Mouse (Mus musculus) midbrain, embryonic 15.5 days (tissue): Measurements from ENCODE around the gene Pdzd2. TPM values are rescaled to one million over a fixed set of nuclear protein-coding genes. Genes with fewer than 3 reads are reported as not detected.
A peak's percentile ranks its signal among the peaks of the same experiment; 100 is the strongest.
"Not testable (repeated sequence)": the region's sequence is repeated elsewhere in the genome, so short reads cannot be mapped to it uniquely, and the experiment has no call there.

ENCODE experiments used
- ATAC-seq: fragments of 200-750 bp; cut with Nextera tagmentation; replicated peaks from 2 replicates; pipeline ENCODE4 v1.8.0; 2017; ENCODE audit warnings: moderate TSS enrichment
- H3K27ac ChIP-seq: fragments of 300-500 bp; sonication (generic); 2 replicates; pipeline ENCODE4 v1.5.1; 2015; ENCODE audit warnings: mild to moderate bottlenecking, inconsistent platforms
- H3K27me3 ChIP-seq: fragments of 300-500 bp; sonication (generic); replicated peaks from 2 replicates; pipeline ENCODE4 v1.6.1; 2015; ENCODE audit warnings: inconsistent platforms
- H3K36me3 ChIP-seq: fragments of 300-500 bp; sonication (generic); replicated peaks from 2 replicates; pipeline ENCODE4 v1.6.1; 2015; ENCODE audit warnings: inconsistent platforms
- H3K4me1 ChIP-seq: fragments of 300-500 bp; sonication (generic); 2 replicates; pipeline ENCODE4 v1.6.1; 2015; ENCODE audit warnings: inconsistent platforms
- H3K4me2 ChIP-seq: fragments of 300-500 bp; sonication (generic); 2 replicates; pipeline ENCODE4 v1.6.1; 2015; ENCODE audit warnings: inconsistent platforms, mild to moderate bottlenecking, moderate library complexity
- H3K4me3 ChIP-seq: fragments of 300-500 bp; sonication (generic); 2 replicates; pipeline ENCODE4 v1.5.1; 2015; ENCODE audit warnings: mild to moderate bottlenecking, inconsistent platforms
- H3K9ac ChIP-seq: fragments of 300-500 bp; sonication (generic); 2 replicates; pipeline ENCODE4 v1.6.1; 2015; ENCODE audit warnings: mild to moderate bottlenecking, inconsistent platforms
- H3K9me3 ChIP-seq: fragments of 300-500 bp; sonication (generic); 2 replicates; pipeline ENCODE4 v1.6.1; 2016; ENCODE audit warnings: inconsistent platforms
- WGBS: fragments of 180-500 bp; shearing (Covaris S2); methylation state at CpG from one replicate; pipeline ENCODE4 v1.1.7; 2015; ENCODE audit warnings: mixed read lengths; 5-methylcytosine and 5-hydroxymethylcytosine counted together
- polyA plus RNA-seq: library from polyadenylated mRNA; unstranded; fragments of >200 nt; fragmentation: Nextera tagmentation; extraction: Ambion mirVana; gene quantifications from 2 replicates; pipeline ENCODE4 v1.2.1, GENCODE M21; 2015

Gene Pdzd2
- polyA plus RNA-seq, 1 experiment from 2014 or later = 17.5 TPM

DNA sequence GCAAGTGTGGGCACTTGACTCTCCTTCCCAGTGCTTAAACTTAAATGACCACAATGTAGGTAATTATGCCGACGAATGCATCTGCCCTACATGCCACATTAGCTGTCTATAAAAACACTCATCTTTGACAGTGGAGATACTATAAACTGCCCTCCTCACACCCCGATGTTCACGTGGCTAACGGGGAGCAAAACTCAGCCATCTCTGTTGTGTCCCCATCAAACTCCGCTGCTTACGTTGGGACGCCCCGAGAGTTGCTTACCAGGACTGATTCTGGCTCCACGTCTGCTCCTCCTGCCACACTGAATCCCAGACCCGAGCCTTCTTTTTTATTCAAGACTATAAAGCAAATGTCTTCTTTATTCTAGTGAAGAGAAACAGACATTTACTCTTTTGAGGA lies 371.4 kb downstream of the Pdzd2 start:
- no peak for ATAC-seq
- H3K27ac ChIP-seq = no peak overlapping the region
- 0 out of 2 replicates have a peak, but pooled peaks cover 6% of the 10 kb centered on the region for H3K27me3 ChIP-seq
- no peak overlapping the region for H3K9ac ChIP-seq
- no peaks in the 10 kb centered on the region for H3K9me3 ChIP-seq
- H3K4me2 ChIP-seq = no peak overlapping the region
- H3K36me3 ChIP-seq = no peaks in the 10 kb centered on the region
- H3K4me3 ChIP-seq = no peak overlapping the region
- peaks cover 28% of the 10 kb centered on the region for H3K4me1 ChIP-seq
- WGBS = 73% methylated on average over 11 of the region's 11 CpGs

GRCm38 (mm10) chr15:12367306-12368080 lies 372.2 kb downstream of the Pdzd2 start:
- WGBS = 57% methylated on average over 13 of the region's 13 CpGs
- no peak overlapping the region for H3K27ac ChIP-seq
- H3K27me3 ChIP-seq = 0 out of 2 replicates have a peak, but pooled peaks cover 4% of the 10 kb centered on the region

GRCm38 (mm10) chr15:12366580-12367305 lies 373.0 kb downstream of the Pdzd2 start:
- H3K36me3 ChIP-seq, H3K9me3 ChIP-seq, ATAC-seq, H3K9ac ChIP-seq, H3K4me3 ChIP-seq, H3K27me3 ChIP-seq: not testable (repeated sequence)
- Histone ChIP-seq H3K4me2 (0 out of 2 replicates have a peak overlapping the region, but pooled peaks have one; percentile 8), H3K4me1 (peaks cover 28% of the 10 kb centered on the region), H3K27ac (peak overlapping the region; percentile 77)
- 87% methylated on average over 11 of the region's 11 CpGs for WGBS

More at GRCm38 (mm10) chr15:12367306-12368080, 372.2 kb downstream of the Pdzd2 start:
- Histone ChIP-seq H3K36me3 (no peaks in the 10 kb centered on the region), H3K9ac (no peak overlapping the region), H3K4me3 (no peak overlapping the region), H3K9me3 (no peaks in the 10 kb centered on the region), H3K4me1 (peaks cover 28% of the 10 kb centered on the region), H3K4me2 (no peak overlapping the region)
- no peak for ATAC-seq

DNA sequence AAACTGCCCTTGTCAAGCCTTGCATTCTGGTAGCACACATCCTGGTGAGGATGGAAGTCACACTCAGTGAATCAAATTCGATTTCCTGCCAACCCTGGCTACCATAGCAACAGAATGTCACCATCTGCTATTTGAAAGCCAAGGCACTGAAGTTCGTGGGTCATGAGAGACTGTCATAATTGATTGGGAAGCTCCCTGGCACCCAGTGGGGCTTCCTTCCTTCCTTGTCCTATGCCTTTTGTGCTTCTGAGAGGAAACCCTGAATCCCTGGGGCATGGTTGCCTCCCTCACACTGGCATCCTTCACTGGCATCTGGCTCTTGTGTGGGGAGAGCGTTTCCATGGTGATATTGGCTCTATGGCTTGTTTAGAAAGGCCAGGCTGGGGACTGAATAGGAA lies 373.7 kb downstream of the Pdzd2 start:
- 5% methylated on average over 3 of the region's 3 CpGs for WGBS
- H3K4me1 ChIP-seq = peaks cover 25% of the 10 kb centered on the region
- peak; percentile 92 for ATAC-seq
- 0 out of 2 replicates have a peak, but pooled peaks cover 3% of the 10 kb centered on the region for H3K27me3 ChIP-seq
- peak overlapping the region; percentile 8; the same call in 1 of the 2 replicates for H3K4me2 ChIP-seq
- H3K36me3 ChIP-seq = no peaks in the 10 kb centered on the region
- no peaks in the 10 kb centered on the region for H3K9me3 ChIP-seq
- no peak overlapping the region for H3K9ac ChIP-seq
- H3K4me3 ChIP-seq = no peak overlapping the region
- peak overlapping the region; percentile 77 for H3K27ac ChIP-seq

GRCm38 (mm10) chr15:12365416-12366071 lies 374.2 kb downstream of the Pdzd2 start:
- Histone ChIP-seq H3K27ac (peak overlapping the region; percentile 77), H3K9me3 (no peaks in the 10 kb centered on the region), H3K9ac (no peak overlapping the region), H3K4me2 (0 out of 2 replicates have a peak overlapping the region, but pooled peaks have one; percentile 8), H3K4me3 (no peak overlapping the region), H3K27me3 (0 out of 2 replicates have a peak, but pooled peaks cover 3% of the 10 kb centered on the region), H3K4me1 (peaks cover 25% of the 10 kb centered on the region), H3K36me3 (no peaks in the 10 kb centered on the region)
- peak; percentile 34 for ATAC-seq
- WGBS = 75% methylated on average over 15 of the region's 15 CpGs

DNA sequence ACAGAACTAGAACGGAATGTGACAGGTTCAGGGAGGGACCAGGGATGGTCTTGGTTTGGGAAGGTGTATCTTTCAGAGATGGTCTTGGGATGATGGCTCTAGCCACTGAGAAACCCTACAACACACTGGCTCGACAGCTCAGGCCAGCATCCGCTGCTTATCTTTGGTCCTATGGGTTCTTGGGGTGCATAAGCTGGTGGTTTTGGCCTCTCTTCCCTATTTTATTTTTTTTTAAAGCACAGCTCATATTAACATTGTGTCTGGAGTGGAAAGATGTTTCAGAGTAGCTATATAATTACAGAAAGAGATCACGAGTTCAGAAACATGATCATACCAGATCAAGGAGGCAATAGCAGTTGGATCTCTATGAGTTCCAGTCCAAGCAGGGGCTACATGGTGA lies 375.6 kb downstream of the Pdzd2 start:
- no peak overlapping the region for H3K4me3 ChIP-seq
- no peak overlapping the region for H3K9ac ChIP-seq
- H3K36me3 ChIP-seq = no peaks in the 10 kb centered on the region
- no peak overlapping the region for H3K27ac ChIP-seq
- ATAC-seq = no peak
- 88% methylated on average over 4 of the region's 4 CpGs for WGBS
- H3K27me3 ChIP-seq = no peaks in the 10 kb centered on the region
- peaks cover 25% of the 10 kb centered on the region for H3K4me1 ChIP-seq
- H3K9me3 ChIP-seq = no peaks in the 10 kb centered on the region
- no peak overlapping the region for H3K4me2 ChIP-seq

GRCm38 (mm10) chr15:12362701-12363040 lies 377.1 kb downstream of the Pdzd2 start:
- Histone ChIP-seq H3K4me2 (no peak overlapping the region), H3K36me3 (no peaks in the 10 kb centered on the region), H3K9ac (no peak overlapping the region), H3K27me3 (no peaks in the 10 kb centered on the region), H3K9me3 (no peaks in the 10 kb centered on the region), H3K4me3 (no peak overlapping the region), H3K27ac (no peak overlapping the region), H3K4me1 (peaks cover 21% of the 10 kb centered on the region)
- WGBS = 86% methylated on average over 6 of the region's 6 CpGs
- no peak for ATAC-seq

GRCm38 (mm10) chr15:12362001-12362700 lies 377.6 kb downstream of the Pdzd2 start:
- H3K36me3 ChIP-seq = no peaks in the 10 kb centered on the region
- no peak for ATAC-seq
- no peak overlapping the region for H3K27ac ChIP-seq
- no peak overlapping the region for H3K4me2 ChIP-seq
- WGBS = 88% methylated on average over 14 of the region's 14 CpGs
- H3K27me3 ChIP-seq = no peaks in the 10 kb centered on the region
- H3K9ac ChIP-seq = no peak overlapping the region
- no peak overlapping the region for H3K4me3 ChIP-seq
- no peaks in the 10 kb centered on the region for H3K9me3 ChIP-seq
- H3K4me1 ChIP-seq = peaks cover 18% of the 10 kb centered on the region

- Histone ChIP-seq H3K9ac (no peak overlapping the region), H3K4me2 (no peak overlapping the region), H3K36me3 (no peaks in the 10 kb centered on the region), H3K27me3 (no peaks in the 10 kb centered on the region), H3K27ac (no peak overlapping the region), H3K9me3 (no peaks in the 10 kb centered on the region), H3K4me3 (no peak overlapping the region), H3K4me1 (peaks cover 6% of the 10 kb centered on the region)
- ATAC-seq = no peak
- WGBS = 77% methylated on average over 19 of the region's 19 CpGs
Observed at GRCm38 (mm10) chr15:12360519-12361212, 379.1 kb downstream of the Pdzd2 start.

DNA sequence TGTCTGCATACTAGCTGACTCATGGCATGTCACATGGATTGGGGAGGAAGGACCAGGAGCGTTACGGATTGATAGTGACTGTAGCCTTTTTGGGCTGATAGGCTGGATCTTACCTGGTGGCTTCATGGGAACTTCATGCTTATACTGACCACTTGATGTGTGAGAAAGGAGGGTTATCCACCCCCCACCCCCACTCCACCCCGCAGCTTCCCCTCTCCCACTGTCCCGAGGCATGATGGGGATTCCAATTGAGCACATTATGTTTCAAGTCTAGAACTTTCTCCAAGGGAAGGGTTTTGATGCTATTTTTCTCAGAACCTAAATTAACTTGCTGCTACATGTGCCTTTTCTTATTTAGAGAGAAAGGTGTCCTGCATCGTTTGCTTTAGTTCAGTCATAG lies 381.3 kb downstream of the Pdzd2 start:
- Histone ChIP-seq H3K9ac (no peak overlapping the region), H3K27me3 (no peaks in the 10 kb centered on the region), H3K36me3 (no peaks in the 10 kb centered on the region), H3K9me3 (no peaks in the 10 kb centered on the region), H3K4me3 (no peak overlapping the region), H3K27ac (no peak overlapping the region), H3K4me1 (no peaks in the 10 kb centered on the region), H3K4me2 (no peak overlapping the region)
- no peak for ATAC-seq
- WGBS = 94% methylated on average over 5 of the region's 5 CpGs

GRCm38 (mm10) chr15:12357459-12357858 lies 382.3 kb downstream of the Pdzd2 start:
- no peak overlapping the region for H3K4me2 ChIP-seq
- no peak overlapping the region for H3K9ac ChIP-seq
- no peaks in the 10 kb centered on the region for H3K27me3 ChIP-seq
- H3K36me3 ChIP-seq = no peaks in the 10 kb centered on the region; the same call in 1 of the 2 replicates
- H3K27ac ChIP-seq = no peak overlapping the region
- ATAC-seq = no peak
- no peaks in the 10 kb centered on the region for H3K9me3 ChIP-seq
- no peaks in the 10 kb centered on the region for H3K4me1 ChIP-seq
- H3K4me3 ChIP-seq = no peak overlapping the region
